Mouse (Mus musculus) megakaryocyte, embryonic 14.5 days (primary cell): ENCODE data around the gene Gdf1.

ENCODE experiments used
- FLI1 ChIP-seq: IDR thresholded peaks from 2 replicates; pipeline ENCODE4 v1.6.1; 2012; ENCODE audit warnings: low read length, inconsistent platforms, mixed read lengths
- GATA1 ChIP-seq: IDR thresholded peaks from 3 replicates; pipeline ENCODE4 v1.6.1; 2012; ENCODE audit warnings: mixed read lengths, low read length, inconsistent platforms, borderline replicate concordance

DNA sequence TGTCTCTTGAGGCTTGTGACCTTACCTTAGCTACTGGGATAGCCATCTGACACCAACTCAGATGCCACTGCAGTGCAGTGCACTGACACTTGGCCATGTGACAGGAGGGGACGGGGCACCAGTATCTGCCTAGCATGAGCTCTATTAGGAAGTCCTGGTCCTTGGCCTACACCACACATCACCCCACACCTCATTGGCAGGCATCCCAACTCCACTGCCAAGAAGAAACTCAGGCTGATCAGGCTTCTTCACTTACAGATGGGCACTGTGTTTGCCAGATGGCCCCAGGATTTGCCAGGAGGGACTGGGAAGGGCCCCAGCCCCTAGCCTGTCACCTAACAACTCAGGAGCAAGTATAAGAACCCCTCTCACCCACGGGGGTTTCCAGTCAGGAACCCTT lies 16.2 kb upstream of the Gdf1 start:
- TF ChIP-seq GATA1 (no peak), FLI1 (no peak)
